Mouse (Mus musculus): ENCODE results near the gene Dtx1.

The Dtx1 gene

GRCm38 (mm10) chr5:120679676-120680555 is 31.8 kb downstream of the Dtx1 start:
- peak; percentile 89 for DNase-seq (ENCODE audit: inconsistent ontology term)

- peak; percentile 32 for DNase-seq (ENCODE audit: inconsistent ontology term)
Observed at GRCm38 (mm10) chr5:120677516-120677915, 34.2 kb downstream of the Dtx1 start.

- peak; percentile 45 for DNase-seq (ENCODE audit: inconsistent ontology term)
Observed at GRCm38 (mm10) chr5:120674229-120675145, 37.2 kb downstream of the Dtx1 start.

- peak; percentile 60 for DNase-seq (ENCODE audit: inconsistent ontology term)
Observed at GRCm38 (mm10) chr5:120673626-120674025, 38.1 kb downstream of the Dtx1 start.

- DNase-seq (ENCODE audit: inconsistent ontology term) = no peak
Observed at GRCm38 (mm10) chr5:120671865-120672264, 39.9 kb downstream of the Dtx1 start.

- no peak for DNase-seq (ENCODE audit: inconsistent ontology term)
Observed at GRCm38 (mm10) chr5:120670132-120670531, 41.6 kb downstream of the Dtx1 start.

GRCm38 (mm10) chr5:120668761-120669160 is 43.0 kb downstream of the Dtx1 start:
- DNase-seq (ENCODE audit: inconsistent ontology term) = no peak

GRCm38 (mm10) chr5:120664888-120665287 is 46.8 kb downstream of the Dtx1 start:
- no peak for DNase-seq (ENCODE audit: inconsistent ontology term)

GRCm38 (mm10) chr5:120660816-120661215 is 50.9 kb downstream of the Dtx1 start:
- no peak for DNase-seq (ENCODE audit: inconsistent ontology term)

GRCm38 (mm10) chr5:120656281-120656751 is 55.4 kb downstream of the Dtx1 start:
- DNase-seq (ENCODE audit: inconsistent ontology term) = peak; percentile 55

- no peak for DNase-seq (ENCODE audit: inconsistent ontology term)
Observed at GRCm38 (mm10) chr5:120653873-120654272, 57.9 kb downstream of the Dtx1 start.

GRCm38 (mm10) chr5:120652915-120653701 is 58.6 kb downstream of the Dtx1 start:
- DNase-seq (ENCODE audit: inconsistent ontology term) = no peak

- DNase-seq (ENCODE audit: inconsistent ontology term) = no peak
Observed at GRCm38 (mm10) chr5:120651230-120651629, 60.5 kb downstream of the Dtx1 start.

- no peak for DNase-seq (ENCODE audit: inconsistent ontology term)
Observed at GRCm38 (mm10) chr5:120649938-120650337, 61.8 kb downstream of the Dtx1 start.

GRCm38 (mm10) chr5:120649374-120649933 is 62.3 kb downstream of the Dtx1 start:
- DNase-seq (ENCODE audit: inconsistent ontology term) = peak; percentile 31

GRCm38 (mm10) chr5:120648569-120649373 is 63.0 kb downstream of the Dtx1 start, which contains the start of gene Rasal1:
Gene Rasal1, plus strand, starts transcription at chr5:120648812.
- DNase-seq (ENCODE audit: inconsistent ontology term) = peak; percentile 62

GRCm38 (mm10) chr5:120647814-120648491 is 63.8 kb downstream of the Dtx1 start:
- no peak for DNase-seq (ENCODE audit: inconsistent ontology term)

GRCm38 (mm10) chr5:120647361-120647760 is 64.4 kb downstream of the Dtx1 start:
- no peak for DNase-seq (ENCODE audit: inconsistent ontology term)

- DNase-seq (ENCODE audit: inconsistent ontology term) = peak; percentile 41
Observed at GRCm38 (mm10) chr5:120645851-120646250, 65.9 kb downstream of the Dtx1 start.

GRCm38 (mm10) chr5:120644227-120644626 is 67.5 kb downstream of the Dtx1 start:
- no peak for DNase-seq (ENCODE audit: inconsistent ontology term)
